In the genomic region with DNA sequence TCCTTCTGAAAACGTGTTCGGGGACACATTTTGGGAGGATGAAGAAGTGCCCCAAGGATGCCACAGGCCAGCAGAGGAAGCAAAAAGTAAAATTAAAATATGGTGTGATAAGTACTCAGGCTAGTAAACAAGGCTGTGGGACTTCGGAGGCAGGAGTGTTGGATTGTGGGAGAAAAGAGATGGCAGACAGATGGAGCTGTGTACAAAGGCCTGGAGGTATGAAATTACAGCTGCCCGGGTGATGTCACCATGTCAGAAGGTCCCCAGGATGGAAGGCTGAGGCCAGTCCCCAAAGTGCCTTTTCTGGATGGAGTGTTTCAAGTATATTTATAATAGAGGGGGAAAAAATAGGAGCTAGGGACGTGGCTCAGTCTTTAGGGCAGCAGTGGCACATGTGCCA, we compare ENCODE assay signal across 9 mouse cellular contexts.
A peak's percentile ranks its signal among the peaks of the same experiment; 100 is the strongest.
DNase-seq lines count a peak whose midpoint lies in the region; ATAC-seq and TF ChIP-seq lines count a peak whose summit lies in the region.
"Had no signal": no experiment of that assay in that cellular context is flagged by ENCODE, and none has a peak within 500 bp of the region (broad histone marks: within the 10 kb centered on the region; RNA-seq: fewer than 3 reads in every experiment).

No protein-coding gene starts in this region.

- peak overlapping the region; percentile 96 for H3K4me2 ChIP-seq in heart, embryonic 12.5 days
- H3K4me2 ChIP-seq in midbrain, embryonic 14.5 days (ENCODE audit: low read length) = peak overlapping the region; percentile 98

- WGBS in heart, embryonic 12.5 days = 68% methylated on average over 5 of the region's 5 CpGs
- WGBS in hindbrain, embryonic 10.5 days = 74% methylated on average over 5 of the region's 5 CpGs
- 56% methylated on average over 5 of the region's 5 CpGs for WGBS in midbrain, embryonic 14.5 days

- peak overlapping the region; percentile 94; the same call in 1 of the 2 replicates for H3K27ac ChIP-seq in heart, embryonic 12.5 days (ENCODE audit: poor library complexity, severe bottlenecking)
- H3K27ac ChIP-seq in hindbrain, embryonic 10.5 days = peak overlapping the region; percentile 100
- H3K27ac ChIP-seq in midbrain, embryonic 14.5 days (replicated peaks; ENCODE audit: low read depth, low read length) = peak overlapping the region; percentile 99

- H3K36me3 ChIP-seq in heart, embryonic 12.5 days = no peaks in the 10 kb centered on the region
- H3K36me3 ChIP-seq in hindbrain, embryonic 10.5 days = no peaks in the 10 kb centered on the region
- no peaks in the 10 kb centered on the region for H3K36me3 ChIP-seq in midbrain, embryonic 14.5 days (ENCODE audit: control insufficient read depth, insufficient read depth, low read length)

- H3K4me3 ChIP-seq in heart, embryonic 12.5 days = no peak overlapping the region
- peak overlapping the region; percentile 87; the same call in 1 of the 2 replicates for H3K4me3 ChIP-seq in hindbrain, embryonic 10.5 days
- H3K4me3 ChIP-seq in midbrain, embryonic 14.5 days (replicated peaks; ENCODE audit: low read depth, low read length) = no peak overlapping the region

- H3K27me3 ChIP-seq in heart, embryonic 12.5 days (replicated peaks) = no peaks in the 10 kb centered on the region
- 0 out of 2 replicates have a peak, but pooled peaks cover 10% of the 10 kb centered on the region for H3K27me3 ChIP-seq in hindbrain, embryonic 10.5 days (ENCODE audit: insufficient read depth, poor library complexity, severe bottlenecking)
- no peaks in the 10 kb centered on the region for H3K27me3 ChIP-seq in midbrain, embryonic 14.5 days (ENCODE audit: control insufficient read depth, insufficient read depth, low read length)

- no peak for ATAC-seq in heart, embryonic 12.5 days (ENCODE audit: insufficient number of reproducible peaks, low FRiP score)
- ATAC-seq in midbrain, embryonic 14.5 days (ENCODE audit: low FRiP score, low TSS enrichment) = no peak

- H3K9ac ChIP-seq in heart, embryonic 12.5 days = no peak overlapping the region
- no peak overlapping the region for H3K9ac ChIP-seq in midbrain, embryonic 14.5 days (replicated peaks; ENCODE audit: low read length)

- H3K4me1 ChIP-seq in heart, embryonic 12.5 days (replicated peaks) = peaks cover 36% of the 10 kb centered on the region
- H3K4me1 ChIP-seq in hindbrain, embryonic 10.5 days (replicated peaks) = peaks cover 39% of the 10 kb centered on the region
- peaks cover 29% of the 10 kb centered on the region for H3K4me1 ChIP-seq in midbrain, embryonic 14.5 days (ENCODE audit: control insufficient read depth, insufficient read depth, low read length)

- H3K9me3 ChIP-seq in heart, embryonic 12.5 days (replicated peaks) = no peaks in the 10 kb centered on the region
- H3K9me3 ChIP-seq in hindbrain, embryonic 10.5 days = no peaks in the 10 kb centered on the region
- no peaks in the 10 kb centered on the region for H3K9me3 ChIP-seq in midbrain, embryonic 14.5 days (ENCODE audit: control insufficient read depth, low read length)
- H3K9me3 ChIP-seq: megakaryocyte, embryonic 14.5 days had no signal

- no peak for TF ChIP-seq POLR2A in brain, embryonic 14.5 days (IDR thresholded peaks at IDR 0.05; ENCODE audit: borderline replicate concordance, extremely low read depth, insufficient read depth, insufficient read length, poor library complexity, severe bottlenecking)

- no peak for TF ChIP-seq CTCF in brain, embryonic 14.5 days (IDR thresholded peaks at IDR 0.05; ENCODE audit: borderline replicate concordance, extremely low read depth, insufficient read depth, insufficient read length)

- DNase-seq in heart, adult 11 months = no peak
- peak; percentile 62 for DNase-seq in brain, embryonic 14.5 days (ENCODE audit: low read depth)
- peak; percentile 31 for DNase-seq in hindbrain, embryonic 10.5 days (ENCODE audit: low spot score)
- peak; percentile 34 for DNase-seq in midbrain, embryonic 14.5 days
- no peak for DNase-seq in frontal cortex, adult 2 months (ENCODE audit: extremely low spot score in 1 of 2, low spot score in 1 of 2)
- DNase-seq in thymus, postnatal 25 days = no peak
- no peak for DNase-seq in layer of hippocampus, adult 8-10 months (ENCODE audit: low spot score in 2 of 2)

Comparison
In these comparisons a context has a peak if more than half of its experiments do, and no peak if none do; other contexts are left out.
1. DNase-seq: peak in brain, embryonic 14.5 days (single experiment), hindbrain, embryonic 10.5 days (single experiment) and midbrain, embryonic 14.5 days (single experiment); none in heart, adult 11 months (single experiment), frontal cortex, adult 2 months (0 of 2), thymus, postnatal 25 days (single experiment) and layer of hippocampus, adult 8-10 months (0 of 2).
2. Peak in every context shown above with its lines, with median percentiles within 50 percentile points of each other: H3K27ac ChIP-seq.